Mouse (Mus musculus) lung, postnatal 0 days (tissue): Measurements from ENCODE around the gene Id3.

ENCODE experiments used
- CTCF ChIP-seq: IDR thresholded peaks from 2 replicates; pipeline ENCODE4 v1.5.1; 2016; ENCODE audit warnings: antibody characterized with exemption, mild to moderate bottlenecking
- EP300 ChIP-seq: IDR thresholded peaks from 2 replicates; pipeline ENCODE4 v1.6.1; 2016; ENCODE audit warnings: antibody characterized with exemption, mild to moderate bottlenecking, control low read depth

DNA sequence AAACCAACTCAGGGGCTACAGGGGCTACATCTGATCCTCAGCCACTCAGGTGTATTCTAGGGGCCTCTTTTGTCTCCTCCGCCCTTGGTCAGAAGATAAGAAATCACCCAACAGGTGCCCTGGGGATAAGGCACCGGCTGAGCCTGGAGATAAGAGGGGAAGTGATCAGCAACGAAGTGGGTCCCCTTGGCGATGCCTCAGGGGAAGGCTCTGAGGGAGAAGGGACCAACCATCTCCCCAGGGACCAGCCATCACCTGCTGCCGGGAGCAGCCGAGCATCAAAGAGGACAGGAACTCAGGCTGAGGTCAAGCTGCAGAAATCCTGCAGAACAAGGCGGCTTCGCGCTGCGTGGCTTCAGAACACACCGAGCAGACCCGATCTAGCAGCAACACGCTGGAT, 15.6 kb upstream of the Id3 start:
- TF ChIP-seq EP300 (no peak), CTCF (no peak)
